Mouse (Mus musculus) left cerebral cortex, adult 11 months (tissue): ENCODE measurements around the gene Rin1.

Experiments
- DNase-seq: peaks from one replicate; pipeline ENCODE4 v3.0.0; 2022; ENCODE audit warnings: low spot score

Rin1 gene

GRCm38 (mm10) chr19:5041588-5041987 is 8.7 kb upstream of the Rin1 start:
- no peak for DNase-seq

- DNase-seq = no peak
Observed at GRCm38 (mm10) chr19:5045531-5045930, 4.8 kb upstream of the Rin1 start.

- DNase-seq = no peak
Observed at GRCm38 (mm10) chr19:5048138-5049056, 1.9 kb upstream of the Rin1 start.

GRCm38 (mm10) chr19:5049325-5049724 is 956 bp upstream of the Rin1 start:
- DNase-seq = no peak

- no peak for DNase-seq
Observed at GRCm38 (mm10) chr19:5051031-5051430, 750 bp downstream of the Rin1 start.

- DNase-seq = no peak
Observed at GRCm38 (mm10) chr19:5051515-5051914, 1.2 kb downstream of the Rin1 start.

GRCm38 (mm10) chr19:5052166-5052822 is 2.0 kb downstream of the Rin1 start:
- no peak for DNase-seq

- no peak for DNase-seq
Observed at GRCm38 (mm10) chr19:5052853-5053252, 2.6 kb downstream of the Rin1 start.

GRCm38 (mm10) chr19:5053909-5054308 is 3.6 kb downstream of the Rin1 start:
- DNase-seq = no peak

- DNase-seq = no peak
Observed at GRCm38 (mm10) chr19:5056251-5056650, 6.0 kb downstream of the Rin1 start.

GRCm38 (mm10) chr19:5057876-5058775 is 7.8 kb downstream of the Rin1 start:
- DNase-seq = no peak

GRCm38 (mm10) chr19:5058801-5059771 is 8.8 kb downstream of the Rin1 start:
- no peak for DNase-seq

GRCm38 (mm10) chr19:5060365-5061330 is 10.4 kb downstream of the Rin1 start:
- no peak for DNase-seq

GRCm38 (mm10) chr19:5062041-5062440 is 11.8 kb downstream of the Rin1 start:
- no peak for DNase-seq

GRCm38 (mm10) chr19:5062446-5062845 is 12.2 kb downstream of the Rin1 start:
- no peak for DNase-seq

- no peak for DNase-seq
Observed at GRCm38 (mm10) chr19:5065104-5065503, 14.8 kb downstream of the Rin1 start.

- DNase-seq = no peak
Observed at GRCm38 (mm10) chr19:5067040-5067799, 16.9 kb downstream of the Rin1 start.

GRCm38 (mm10) chr19:5067867-5068569 is 17.7 kb downstream of the Rin1 start, which contains the start of gene Cd248:
Gene Cd248, plus strand, starts transcription at chr19:5068078.
- no peak for DNase-seq
